Mouse (Mus musculus): Measurements from ENCODE around the gene Fcgr1. TPM values are rescaled to one million over a fixed set of nuclear protein-coding genes. Genes with fewer than 3 reads are reported as not detected.
"Not testable (repeated sequence)": the region's sequence is repeated elsewhere in the genome, so short reads cannot be mapped to it uniquely, and the experiment has no call there.

Fcgr1 gene
- under 1 TPM; 0.84 to 0.88 TPM for total RNA-seq (2021)
- long read RNA-seq, experiment 1: 0 reads
- long read RNA-seq, experiment 2: 0 reads

DNA sequence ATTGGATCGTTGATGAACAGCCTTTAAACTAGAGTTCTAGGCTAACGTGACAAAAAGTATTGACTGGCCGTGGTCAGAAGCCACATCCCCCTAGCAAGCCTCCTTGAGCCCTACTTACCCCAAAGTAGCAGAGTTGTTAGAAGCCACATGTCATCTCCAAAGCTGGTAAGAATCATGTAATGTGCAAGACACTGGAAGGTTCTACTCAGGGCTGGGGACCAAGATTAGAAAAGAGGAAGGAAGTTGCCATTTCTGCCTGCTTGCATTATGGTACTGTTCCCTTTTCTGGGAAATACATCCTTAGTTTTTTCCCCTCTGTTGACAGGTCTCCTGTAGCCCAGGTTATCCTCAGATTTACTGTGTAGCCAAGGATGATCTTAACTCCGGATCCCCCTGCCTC is at the start of gene Fcgr1:
Fcgr1 (minus strand) TSS at position 183 of the 400 bp plus-strand sequence.
- DNase-seq: no peak

- DNase-seq: not testable (repeated sequence)
Measured at GRCm38 (mm10) chr3:96342652-96343051, 48.9 kb upstream of the Fcgr1 start.

DNA sequence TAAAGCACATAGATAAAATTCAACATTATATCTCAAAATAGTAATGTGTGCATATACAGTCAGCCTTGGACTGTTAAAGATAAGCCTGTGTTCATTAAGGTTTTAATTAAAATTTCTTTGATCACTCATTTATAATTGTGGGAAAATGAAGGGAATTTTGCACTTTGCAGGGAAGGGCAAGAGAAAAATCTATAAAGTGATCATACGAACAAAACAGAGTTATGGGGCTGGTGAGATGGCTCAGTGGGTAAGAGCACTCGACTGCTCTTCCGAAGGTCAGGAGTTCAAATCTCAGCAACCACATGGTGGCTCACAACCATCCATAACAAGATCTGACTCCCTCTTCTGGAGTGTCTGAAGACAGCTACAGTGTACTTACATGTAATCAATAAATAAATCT is 48.3 kb upstream of the Fcgr1 start:
- not testable (repeated sequence) for DNase-seq

DNA sequence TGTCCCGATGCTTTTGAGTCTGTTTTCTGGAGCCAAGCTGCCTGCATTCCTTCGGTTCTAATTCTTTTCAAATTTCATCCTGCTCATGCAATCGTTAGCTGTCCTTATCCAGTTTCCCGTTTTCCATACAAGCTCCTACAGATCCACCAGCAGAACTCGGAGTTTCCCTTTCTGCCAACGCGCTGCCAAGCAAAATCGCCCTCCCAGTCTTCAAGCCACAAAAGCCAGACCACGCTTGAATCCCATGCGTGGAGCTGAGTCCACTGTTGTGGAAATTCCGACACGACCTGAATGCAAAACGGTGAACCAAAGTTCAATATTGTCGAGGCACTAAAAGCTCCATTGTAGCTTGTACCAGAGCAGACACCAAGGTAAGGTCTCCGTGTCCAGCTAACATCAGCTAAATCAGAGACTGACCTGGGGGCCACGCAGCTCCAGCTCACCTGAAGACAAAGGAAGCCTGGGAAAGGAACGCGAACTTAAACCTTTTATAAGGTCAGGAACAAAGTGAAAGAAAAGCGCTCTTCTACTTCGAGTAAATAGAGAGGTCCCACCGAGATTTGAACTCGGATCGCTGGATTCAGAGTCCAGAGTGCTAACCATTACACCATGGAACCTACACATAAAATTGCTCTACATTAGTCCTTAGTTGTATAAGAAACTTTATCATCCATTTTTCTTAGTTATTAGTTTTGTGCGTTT is 47.0 kb upstream of the Fcgr1 start:
- no peak for DNase-seq

DNA sequence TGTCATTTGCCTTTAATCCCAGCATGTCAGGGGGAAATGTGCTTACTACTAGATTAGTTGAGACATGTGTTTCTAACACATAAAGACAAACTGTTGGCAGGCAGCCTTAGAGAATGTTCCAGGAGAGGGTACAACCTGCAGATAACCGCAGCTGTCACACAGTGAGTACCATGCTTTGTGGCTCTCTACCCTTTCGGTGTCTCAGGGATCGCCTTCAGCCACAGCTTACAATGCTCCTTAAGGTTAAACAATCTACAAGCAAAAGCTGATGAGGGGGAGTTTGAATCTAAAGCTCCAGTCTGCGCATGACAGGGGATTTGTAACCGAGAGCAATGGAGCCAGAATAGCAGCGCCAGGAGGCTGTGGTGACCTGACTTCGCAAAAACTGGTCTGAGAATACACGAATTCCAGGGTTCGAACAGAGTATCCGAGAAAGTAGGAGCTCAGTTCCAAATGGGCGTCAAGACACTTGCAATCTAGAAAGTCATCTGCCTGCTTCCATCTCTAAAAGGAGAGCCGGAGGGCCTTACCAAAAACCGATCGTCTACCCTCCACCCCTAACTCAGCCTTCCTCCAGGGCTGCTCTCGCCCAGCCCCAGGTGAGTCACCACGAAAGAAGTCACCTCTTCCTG is 45.2 kb upstream of the Fcgr1 start:
- DNase-seq: no peak

DNA sequence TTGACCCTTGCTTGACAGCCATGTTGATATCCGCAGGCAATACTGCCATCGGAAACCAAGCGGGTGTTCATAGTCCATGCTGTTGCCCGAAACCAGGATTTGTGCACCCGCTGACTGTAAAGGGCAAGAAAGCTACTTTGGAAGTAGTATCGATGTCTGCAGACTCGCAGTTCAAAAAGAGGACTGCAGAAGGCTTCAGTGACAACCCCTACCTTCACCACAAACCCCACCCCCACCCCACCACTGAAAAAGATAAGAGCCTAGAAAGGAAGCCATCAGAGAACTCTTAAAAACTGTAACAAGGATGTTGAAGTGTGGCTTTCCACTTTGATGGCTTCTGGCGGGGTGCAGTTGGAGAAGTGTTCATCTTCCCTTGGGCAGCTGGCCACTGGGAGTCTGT is 44.3 kb upstream of the Fcgr1 start:
- DNase-seq: no peak

GRCm38 (mm10) chr3:96337269-96337668 is 43.5 kb upstream of the Fcgr1 start:
- no peak for DNase-seq

- no peak for DNase-seq
Measured at GRCm38 (mm10) chr3:96336636-96337035, 42.9 kb upstream of the Fcgr1 start.

DNA sequence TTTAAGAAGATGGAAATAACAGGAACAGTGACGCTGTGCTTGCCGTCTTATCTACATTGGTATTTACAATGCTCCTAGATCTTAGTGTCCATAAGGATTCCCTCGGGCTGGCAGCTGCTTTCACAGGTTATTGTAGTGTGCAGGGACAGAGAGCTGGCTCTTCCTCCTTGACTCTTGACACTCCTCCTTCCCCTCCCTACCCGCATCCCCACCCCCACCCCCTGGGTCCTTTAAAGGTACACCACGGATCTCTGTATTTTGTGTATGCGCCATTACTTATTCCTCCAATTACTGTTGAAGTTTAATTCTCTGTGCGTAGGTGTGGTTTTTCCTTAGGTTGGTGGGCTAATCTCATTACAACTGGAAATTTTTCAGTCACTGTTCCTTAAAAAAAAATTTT is 41.8 kb upstream of the Fcgr1 start:
- DNase-seq: no peak

GRCm38 (mm10) chr3:96335163-96335550 is 41.4 kb upstream of the Fcgr1 start:
- no peak for DNase-seq

DNA sequence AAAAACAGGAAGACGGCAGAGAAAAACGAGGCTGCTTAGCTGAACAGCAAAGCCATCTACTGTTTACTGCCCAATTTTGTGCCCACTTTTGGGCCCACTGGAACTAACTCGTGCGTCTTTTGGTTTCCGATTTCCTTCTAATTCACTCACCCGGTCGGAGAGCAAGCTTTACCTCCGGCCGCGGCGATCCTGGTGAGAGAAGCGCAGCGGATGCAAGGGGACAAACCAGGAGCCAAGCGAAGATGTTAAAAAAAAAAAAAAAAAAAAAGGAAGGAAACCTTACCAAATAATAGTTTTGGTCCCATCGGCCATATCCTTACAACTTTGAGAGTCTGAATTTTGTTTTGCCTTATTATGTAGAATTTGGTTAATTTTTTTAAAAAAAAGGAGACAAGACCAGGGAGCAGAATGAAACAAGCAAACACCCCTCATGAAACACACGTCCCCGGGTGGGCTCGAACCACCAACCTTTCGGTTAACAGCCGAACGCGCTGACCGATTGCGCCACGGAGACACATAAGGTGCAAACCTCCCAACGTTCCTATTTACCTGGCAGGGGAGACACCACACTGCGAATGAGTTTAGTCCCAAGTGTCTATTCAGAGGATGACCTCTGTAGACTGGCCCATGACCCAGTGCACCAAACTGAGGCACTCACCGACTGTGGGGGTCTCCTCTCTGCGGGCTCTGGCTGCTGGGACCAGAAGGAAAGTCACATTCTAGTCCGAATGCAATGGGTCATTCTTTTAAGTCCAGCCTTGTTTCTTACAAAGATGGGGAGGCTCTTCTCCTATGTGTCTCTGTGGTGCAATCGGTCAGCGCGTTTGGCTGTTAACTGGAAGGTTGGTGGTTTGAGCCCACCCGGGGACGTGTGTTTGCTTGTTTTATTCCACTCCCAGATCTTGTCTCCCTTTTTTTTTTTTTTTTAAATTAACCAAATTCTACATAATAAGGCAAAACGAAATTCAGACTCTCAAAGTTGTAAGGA is 40.7 kb upstream of the Fcgr1 start:
- no peak for DNase-seq

DNA sequence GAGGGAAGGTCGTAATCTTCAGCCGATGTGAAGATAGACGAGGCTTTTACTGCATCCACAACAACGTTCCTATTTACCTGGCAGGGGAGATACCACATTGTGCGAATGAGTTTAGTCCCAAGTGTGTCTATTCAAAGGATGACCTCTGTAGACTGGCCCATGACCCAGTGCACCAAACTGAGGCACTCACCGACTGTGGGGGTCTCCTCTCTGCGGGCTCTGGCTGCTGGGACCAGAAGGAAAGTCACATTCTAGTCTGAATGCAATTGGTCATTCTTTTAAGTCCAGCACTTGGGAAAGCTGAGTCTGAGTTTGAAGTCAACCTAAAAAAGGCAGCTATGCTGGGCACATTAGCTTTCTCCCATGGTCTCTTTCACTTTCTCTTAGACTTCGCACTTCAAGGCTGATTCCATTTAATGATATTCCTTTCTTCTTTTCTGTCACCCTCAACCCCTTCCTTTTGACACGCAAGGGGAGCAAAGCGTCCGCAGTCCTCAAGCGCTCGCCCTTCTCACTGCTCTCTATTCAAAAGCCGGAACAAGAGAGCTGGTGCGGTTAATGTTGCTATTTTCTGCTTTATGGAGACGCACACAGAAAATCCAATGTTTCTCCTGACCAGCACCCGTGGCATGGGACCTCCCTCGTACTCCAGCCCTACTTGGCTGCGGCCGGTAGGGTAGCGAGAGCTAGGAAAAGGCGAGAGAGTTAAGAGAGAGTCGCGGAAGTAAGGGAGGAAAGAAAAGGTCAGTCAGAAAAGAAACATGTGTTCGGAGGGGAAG is 39.8 kb upstream of the Fcgr1 start:
- DNase-seq: no peak

DNA sequence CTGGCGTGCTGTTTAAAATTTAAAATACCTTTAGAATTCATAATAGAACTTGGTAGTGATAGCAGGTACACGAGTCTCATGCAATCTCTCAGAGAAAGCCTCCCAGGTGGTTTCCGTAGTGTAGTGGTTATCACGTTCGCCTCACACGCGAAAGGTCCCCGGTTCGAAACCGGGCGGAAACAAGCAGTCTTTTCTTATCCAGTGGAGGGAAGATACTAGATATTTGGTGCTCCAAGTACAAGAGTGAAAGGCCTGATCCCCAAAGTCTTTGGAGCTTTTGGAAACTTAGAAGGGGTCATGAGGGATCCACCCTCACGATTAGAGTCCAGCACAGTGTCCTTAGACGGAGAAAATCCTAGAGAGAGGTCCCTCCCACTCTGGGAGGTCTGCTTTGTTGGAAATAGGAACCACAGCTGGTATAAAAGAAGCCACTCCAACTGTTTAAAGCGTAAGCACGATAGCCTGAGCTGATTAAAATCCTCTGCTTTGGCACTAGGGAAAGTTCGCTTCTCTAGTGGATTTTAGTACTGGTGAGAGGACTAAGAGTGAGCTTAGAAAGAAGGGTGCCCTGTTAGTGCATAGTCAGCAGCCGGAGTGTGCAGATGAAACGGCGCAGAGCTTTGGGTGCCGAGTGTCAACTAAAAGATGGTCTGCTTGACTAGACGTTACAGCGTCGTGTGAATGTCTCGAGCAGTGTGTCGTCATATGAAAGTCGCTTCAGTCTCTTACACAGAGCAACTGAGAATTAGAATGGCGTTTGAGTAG is 39.0 kb upstream of the Fcgr1 start:
- DNase-seq: peak; percentile 6

- no peak for DNase-seq
Measured at GRCm38 (mm10) chr3:96332000-96332399, 38.2 kb upstream of the Fcgr1 start.

DNA sequence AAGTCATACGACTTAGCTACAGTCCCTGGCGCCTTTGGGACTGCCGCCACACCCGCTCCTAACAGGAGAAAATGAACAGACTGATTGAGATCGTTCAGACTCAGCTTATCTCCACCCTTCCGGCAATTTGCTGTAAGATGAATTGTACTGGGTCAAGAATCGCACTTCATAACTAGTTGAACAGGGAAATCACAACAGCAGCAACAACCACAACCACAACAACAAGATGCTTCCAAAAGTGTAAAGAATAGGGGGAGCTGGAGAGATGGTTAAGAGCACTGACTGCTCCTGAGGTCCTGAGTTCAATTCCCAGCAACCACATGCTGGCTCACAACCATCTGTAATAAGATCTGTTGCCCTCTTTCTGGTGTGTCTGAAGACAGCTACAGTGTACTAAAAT is 37.7 kb upstream of the Fcgr1 start:
- DNase-seq: no peak

GRCm38 (mm10) chr3:96330603-96331002 is 36.8 kb upstream of the Fcgr1 start:
- DNase-seq: no peak

- no peak for DNase-seq
Measured at GRCm38 (mm10) chr3:96330181-96330580, 36.4 kb upstream of the Fcgr1 start.

DNA sequence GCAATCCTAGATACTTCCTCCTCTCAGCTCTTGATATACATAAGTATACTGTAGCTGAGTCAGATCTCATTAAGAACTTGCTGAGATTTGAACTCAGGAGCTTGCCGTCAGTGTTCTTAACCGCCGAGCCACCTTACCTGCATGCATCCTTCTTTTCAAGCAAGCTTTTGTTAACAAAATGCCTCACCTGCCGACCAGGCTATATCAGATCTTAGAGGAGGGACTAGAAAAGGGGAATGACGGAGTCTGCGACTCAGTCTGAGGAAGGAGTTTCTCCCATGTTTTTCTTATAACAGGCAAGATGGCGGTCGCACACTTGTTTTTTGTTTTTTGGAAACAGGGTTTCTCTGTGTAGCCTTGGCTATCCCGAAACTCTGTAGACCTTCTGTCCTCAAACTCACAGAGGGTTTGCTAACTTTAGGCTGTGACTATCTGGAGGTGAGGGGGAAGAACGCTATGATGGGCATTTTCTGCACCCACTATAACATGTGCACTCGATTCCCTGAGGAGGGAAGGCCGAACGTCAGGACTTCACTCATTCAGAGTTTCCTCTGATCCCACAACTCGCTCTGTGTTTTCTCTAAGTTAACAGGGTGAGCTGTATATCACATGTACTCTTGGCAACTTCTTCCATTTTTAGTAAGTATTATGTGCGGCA is 35.1 kb upstream of the Fcgr1 start:
- no peak for DNase-seq

DNA sequence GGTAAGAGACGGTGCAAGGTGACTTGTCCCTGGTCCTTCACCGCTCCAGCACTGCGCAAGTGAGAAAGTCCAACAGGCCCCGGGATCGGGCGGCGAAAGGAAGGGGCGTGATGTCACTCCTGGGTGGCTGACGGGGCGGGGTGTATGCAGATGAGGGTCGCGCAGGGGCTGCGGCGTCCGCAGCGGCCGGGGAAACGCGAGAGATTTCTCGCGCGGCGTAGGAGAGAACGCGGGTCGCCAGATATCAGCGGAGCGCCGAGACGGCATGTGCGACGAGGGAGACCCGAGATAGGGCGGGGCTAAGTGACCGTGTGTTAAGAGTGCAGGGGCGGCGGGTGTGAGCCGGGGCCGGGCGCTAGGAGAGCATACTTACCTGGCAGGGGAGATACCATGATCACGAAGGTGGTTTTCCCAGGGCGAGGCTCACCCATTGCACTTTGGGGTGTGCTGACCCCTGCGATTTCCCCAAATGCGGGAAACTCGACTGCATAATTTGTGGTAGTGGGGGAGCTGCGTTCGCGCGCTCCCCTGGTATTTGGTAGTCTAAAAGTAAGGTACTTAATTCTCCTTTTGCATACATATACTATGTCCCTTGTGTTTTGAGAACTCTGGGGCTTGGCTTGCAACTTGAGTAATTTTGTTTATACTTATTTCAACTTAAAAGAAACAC is 34.4 kb upstream of the Fcgr1 start:
- peak; percentile 22 for DNase-seq

GRCm38 (mm10) chr3:96327647-96328046 is 33.9 kb upstream of the Fcgr1 start:
- no peak for DNase-seq
